Mouse (Mus musculus): Measurements from ENCODE around the gene Morf4l1. TPM values are rescaled to one million over a fixed set of nuclear protein-coding genes. Genes with fewer than 3 reads are reported as not detected.
"Not testable (repeated sequence)": the region's sequence is repeated elsewhere in the genome, so short reads cannot be mapped to it uniquely, and the experiment has no call there.

Gene Morf4l1
- polyA plus RNA-seq, 1 experiment: 448 TPM

- no peak for DNase-seq (ENCODE audit: extremely low spot score in 1 of 2, low spot score in 1 of 2)
These were observed 730 bp upstream of the Morf4l1 start for GRCm38 (mm10) chr9:90115308-90115700.

GRCm38 (mm10) chr9:90113651-90114566 is 665 bp downstream of the Morf4l1 start:
- peak; percentile 79 to 92 for DNase-seq (ENCODE audit: extremely low spot score in 1 of 2, low spot score in 1 of 2)

DNA sequence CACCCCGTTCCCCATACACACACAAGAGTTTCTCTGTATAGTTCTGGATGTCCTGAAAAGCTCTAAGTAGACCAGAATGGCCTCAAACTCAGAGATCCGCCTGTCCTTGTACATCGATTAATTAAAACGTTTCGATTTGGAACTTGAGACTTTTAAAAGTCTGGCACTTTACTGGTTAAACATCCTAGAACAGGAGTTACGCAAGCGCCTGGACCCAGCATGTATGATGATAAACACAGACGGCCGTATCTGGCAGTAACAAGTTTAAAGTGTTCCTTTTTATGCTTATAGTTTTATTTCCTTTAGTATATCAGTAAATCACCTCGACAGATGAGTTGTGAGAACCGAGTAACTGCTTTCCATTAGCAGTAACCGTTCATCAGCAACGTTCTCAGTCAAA is 1.4 kb downstream of the Morf4l1 start:
- DNase-seq (ENCODE audit: extremely low spot score in 1 of 2, low spot score in 1 of 2): no peak

DNA sequence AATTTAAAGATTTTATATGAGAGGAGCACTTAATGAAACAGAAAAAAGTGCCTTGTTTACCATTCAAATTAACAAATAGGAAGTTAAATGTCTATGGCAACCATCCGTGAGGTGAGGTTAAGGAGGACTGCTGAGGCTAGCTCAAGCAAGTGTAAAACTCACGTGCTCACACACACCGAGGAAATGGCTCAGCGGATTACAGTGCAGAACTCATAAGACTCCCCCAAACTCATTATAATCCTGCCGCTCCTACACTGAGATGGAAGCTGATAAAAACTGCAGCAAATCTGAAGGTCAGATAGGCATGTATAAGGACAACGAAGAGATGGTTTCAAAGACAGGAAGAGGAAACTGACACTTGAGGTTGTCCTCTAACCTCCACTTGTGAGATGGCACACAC is 5.2 kb downstream of the Morf4l1 start:
- no peak for DNase-seq (ENCODE audit: extremely low spot score in 1 of 2, low spot score in 1 of 2)

DNA sequence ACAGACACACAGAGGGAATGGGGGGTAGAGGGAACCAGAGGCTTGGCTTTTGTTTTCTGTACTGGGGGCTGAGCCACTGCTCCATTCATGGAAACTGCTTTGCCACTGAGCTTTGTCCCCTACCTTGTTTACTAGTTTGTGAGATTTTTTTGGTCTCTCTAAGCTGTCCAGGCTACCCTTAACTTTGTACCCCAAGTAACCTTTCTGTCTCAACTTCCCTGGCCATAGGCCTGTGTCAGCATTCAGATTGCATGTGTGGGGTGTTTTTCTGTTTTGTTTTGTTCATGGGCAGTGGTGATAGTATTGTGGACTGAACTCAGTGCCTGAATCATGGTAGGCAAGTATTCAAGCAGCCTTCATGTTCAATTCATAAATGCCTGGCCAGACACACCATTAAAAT is 6.3 kb downstream of the Morf4l1 start:
- no peak for DNase-seq (ENCODE audit: extremely low spot score in 1 of 2, low spot score in 1 of 2)

DNA sequence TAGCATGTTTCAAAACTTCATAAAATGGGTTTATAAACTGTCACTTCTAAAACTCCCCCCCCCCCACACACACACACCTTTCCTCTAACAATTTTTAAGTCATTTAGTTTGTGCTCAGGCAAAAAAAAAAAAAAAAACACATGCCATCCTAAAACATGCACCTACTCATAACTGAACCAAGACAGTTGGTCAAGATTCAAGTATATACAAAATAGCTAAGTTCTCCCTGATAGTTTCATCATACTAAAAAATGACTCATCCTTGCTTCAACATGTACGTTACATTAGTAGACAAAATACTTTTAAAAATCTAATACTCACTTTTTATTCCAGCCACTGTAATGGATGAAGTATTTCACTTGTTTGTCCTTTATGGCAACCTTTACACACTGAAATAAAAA is 7.7 kb downstream of the Morf4l1 start:
- no peak for DNase-seq (ENCODE audit: extremely low spot score in 1 of 2, low spot score in 1 of 2)

DNA sequence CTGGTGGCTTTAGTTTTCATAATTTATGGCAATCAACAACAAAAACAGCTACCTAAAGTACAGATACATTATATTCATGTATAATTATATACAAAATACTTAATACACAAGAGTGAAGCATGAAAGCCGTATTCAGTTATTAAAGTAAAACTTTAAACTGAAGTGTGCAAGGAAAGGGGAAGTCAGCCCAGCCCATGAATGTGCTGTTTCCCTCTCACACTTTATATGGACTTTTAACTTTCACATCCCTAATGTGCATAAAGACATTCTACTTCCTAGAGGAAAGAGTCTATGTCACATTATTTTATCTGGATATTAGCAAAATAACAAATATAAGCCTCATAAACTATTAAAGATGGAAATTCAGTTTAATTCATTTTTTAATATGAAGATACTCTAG is 9.1 kb downstream of the Morf4l1 start:
- no peak for DNase-seq (ENCODE audit: extremely low spot score in 1 of 2, low spot score in 1 of 2)

GRCm38 (mm10) chr9:90100760-90101159 is 13.8 kb downstream of the Morf4l1 start:
- no peak for DNase-seq (ENCODE audit: extremely low spot score in 1 of 2, low spot score in 1 of 2)

GRCm38 (mm10) chr9:90098934-90099333 is 15.6 kb downstream of the Morf4l1 start:
- DNase-seq (ENCODE audit: extremely low spot score in 1 of 2, low spot score in 1 of 2): no peak

GRCm38 (mm10) chr9:90089339-90090104 is 25.1 kb downstream of the Morf4l1 start:
- no peak for DNase-seq (ENCODE audit: extremely low spot score in 1 of 2, low spot score in 1 of 2)

DNA sequence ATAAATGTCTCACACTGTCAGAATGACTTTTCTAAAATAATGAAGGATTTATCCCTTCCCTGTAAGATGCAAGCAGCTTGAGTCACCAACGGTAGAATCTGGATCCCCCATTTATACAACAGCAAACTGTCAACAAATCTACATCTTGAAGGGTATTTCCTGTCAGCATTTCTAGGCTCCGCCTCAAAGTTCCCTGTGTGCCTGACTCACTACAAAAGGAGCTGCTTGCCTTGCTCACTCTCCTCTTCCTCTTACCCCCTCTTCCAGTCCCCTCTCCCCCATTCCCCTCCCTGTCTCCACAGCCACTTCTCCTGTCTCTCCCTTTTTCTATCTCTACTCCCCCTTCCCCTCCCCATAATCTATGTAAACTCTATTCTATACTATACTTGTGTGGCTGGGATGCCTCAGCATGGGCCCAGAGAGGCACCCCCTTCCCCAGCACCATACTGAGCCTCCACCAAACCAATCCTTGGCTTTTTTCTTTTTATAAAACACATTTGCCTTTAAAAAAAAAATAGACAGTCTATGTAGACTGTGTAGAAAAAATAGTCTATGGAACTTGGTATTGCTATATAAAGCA is 26.6 kb downstream of the Morf4l1 start:
- DNase-seq (ENCODE audit: extremely low spot score in 1 of 2, low spot score in 1 of 2): no peak

DNA sequence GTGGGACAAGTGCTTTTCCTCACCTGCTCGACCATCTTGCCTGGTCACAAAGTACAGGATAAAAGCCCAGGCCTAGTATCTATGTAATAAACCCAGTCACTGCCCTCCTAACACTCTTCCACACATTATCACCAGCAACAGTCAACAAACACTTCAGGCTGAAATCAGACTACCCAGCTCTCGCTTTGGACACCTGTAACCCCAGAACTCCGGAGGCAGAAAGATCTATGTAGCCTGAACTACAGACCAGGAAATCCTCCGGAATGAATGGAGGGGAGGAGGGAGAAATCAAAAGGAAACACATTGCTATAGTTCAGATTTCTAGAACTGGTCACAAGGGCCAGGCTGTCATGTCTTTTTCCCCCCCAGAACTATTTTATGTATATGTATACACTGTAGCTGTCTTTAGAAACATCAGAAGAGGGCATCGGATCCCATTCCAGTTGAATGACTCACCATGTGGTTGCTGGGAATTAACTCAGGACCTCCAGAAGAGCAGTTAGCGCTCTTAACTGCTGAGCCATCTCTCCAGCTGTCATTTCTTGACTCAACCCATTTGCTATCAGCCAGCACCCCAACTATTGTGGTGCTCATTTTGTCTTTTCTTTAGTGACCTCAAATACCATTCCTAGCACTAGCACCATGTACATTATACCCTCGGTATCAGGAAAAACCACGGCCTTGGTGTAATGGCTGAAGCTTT is 29.7 kb downstream of the Morf4l1 start:
- no peak for DNase-seq (ENCODE audit: extremely low spot score in 1 of 2, low spot score in 1 of 2)

DNA sequence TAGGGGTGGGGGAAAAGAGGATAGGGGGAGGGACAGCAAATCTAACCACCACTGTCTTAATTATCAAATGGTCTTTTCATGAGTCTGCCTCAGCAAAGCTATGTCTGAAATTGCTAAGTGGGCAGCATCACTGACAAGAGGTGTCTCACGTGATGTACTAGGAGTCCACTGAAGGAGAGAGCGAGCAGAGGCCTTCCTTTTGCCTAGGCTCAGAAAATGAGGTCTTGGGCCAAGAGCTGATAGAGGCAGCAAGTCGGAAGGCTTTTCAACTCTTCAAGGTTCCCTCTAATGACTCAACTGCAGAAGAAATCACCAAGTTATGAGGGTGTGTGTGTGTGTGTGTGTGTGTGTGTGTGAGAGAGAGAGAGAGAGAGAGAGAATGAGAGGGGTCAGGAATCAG is 30.4 kb downstream of the Morf4l1 start:
- DNase-seq (ENCODE audit: extremely low spot score in 1 of 2, low spot score in 1 of 2): no peak

DNA sequence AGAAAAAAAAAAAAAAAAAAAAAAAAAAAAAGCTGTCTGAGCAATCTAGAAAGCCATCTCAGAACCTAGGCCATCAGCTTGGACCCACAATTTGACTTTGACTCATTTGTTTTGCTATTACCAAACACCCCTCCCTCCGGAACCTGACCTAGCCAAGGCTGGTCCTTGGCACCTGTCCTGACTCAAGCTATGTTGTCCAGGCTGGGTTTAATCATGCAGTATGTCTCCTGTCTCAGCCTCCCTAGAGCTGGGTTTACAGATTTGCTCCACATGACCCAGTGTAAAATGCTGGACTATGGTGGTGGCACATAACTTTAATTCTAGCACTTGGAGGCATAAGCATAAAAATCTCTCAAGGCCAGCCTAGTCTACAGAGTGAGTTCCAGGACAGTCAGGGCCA is 31.6 kb downstream of the Morf4l1 start:
- no peak for DNase-seq (ENCODE audit: extremely low spot score in 1 of 2, low spot score in 1 of 2)

DNA sequence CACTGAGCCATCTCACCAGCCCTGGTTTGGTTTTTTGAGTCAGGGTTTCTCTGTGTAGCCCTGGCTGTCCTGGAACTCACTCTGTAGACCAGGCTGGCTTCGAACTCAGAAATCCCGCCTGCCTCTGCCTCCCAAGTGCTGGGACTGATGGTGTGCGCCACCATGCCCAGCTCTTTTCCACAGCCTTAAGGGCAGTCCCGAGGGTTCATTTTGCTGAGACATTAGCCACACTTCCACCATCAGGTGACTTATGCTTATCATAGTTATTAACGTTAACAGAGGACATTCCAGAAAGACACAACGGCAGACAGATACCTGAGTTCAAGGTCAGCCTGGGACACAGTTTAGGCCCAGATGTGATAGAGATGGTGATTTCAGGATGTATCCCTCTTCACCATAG is 32.6 kb downstream of the Morf4l1 start:
- not testable (repeated sequence) for DNase-seq (ENCODE audit: extremely low spot score in 1 of 2, low spot score in 1 of 2)

- peak in 1 of 2 experiments; percentile 79 for DNase-seq (ENCODE audit: extremely low spot score in 1 of 2, low spot score in 1 of 2)
These were observed 37.6 kb downstream of the Morf4l1 start for GRCm38 (mm10) chr9:90076849-90077461.

GRCm38 (mm10) chr9:90076131-90076530 is 38.4 kb downstream of the Morf4l1 start:
- no peak for DNase-seq (ENCODE audit: extremely low spot score in 1 of 2, low spot score in 1 of 2)

GRCm38 (mm10) chr9:90075336-90075735 is 39.2 kb downstream of the Morf4l1 start:
- DNase-seq (ENCODE audit: extremely low spot score in 1 of 2, low spot score in 1 of 2): no peak

DNA sequence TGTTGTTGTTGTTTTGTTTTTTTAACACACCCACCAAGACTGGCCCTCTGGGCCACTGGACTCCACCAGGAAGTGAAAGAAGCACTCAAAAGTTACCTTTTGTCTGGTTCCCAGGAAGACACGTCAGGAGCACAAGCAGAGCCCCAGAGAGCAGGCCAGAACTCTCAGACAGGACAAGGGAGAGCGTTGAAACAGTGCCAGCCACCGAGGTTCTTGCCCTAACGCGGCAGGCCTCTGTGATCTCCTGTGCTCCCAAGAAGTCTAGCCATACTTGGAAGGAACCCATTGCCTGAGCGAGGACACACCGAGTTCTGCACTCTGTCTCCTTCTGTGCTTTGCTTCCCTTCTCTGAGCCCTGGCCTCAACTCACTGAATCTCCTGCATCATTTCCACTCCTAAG is 44.4 kb downstream of the Morf4l1 start:
- DNase-seq (ENCODE audit: extremely low spot score in 1 of 2, low spot score in 1 of 2): no peak

DNA sequence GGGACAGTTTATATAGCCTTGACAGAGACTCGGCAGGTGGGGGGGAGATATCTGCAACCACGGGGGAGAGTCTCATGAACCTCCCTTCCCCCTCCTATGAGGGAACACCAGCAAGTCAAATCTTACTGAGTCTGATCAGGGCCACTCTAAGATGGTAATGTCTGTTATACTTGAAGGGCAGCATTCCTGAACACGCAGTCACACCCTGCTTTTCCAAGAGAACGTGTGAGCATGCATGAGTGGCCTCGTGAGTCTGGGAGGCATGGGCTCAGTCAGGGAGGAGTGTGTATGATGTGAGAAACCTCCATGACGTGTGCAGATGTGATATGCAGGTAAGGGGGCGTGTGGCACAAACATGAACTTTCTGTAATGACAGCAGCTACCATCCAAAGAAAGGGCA is 45.1 kb downstream of the Morf4l1 start:
- no peak for DNase-seq (ENCODE audit: extremely low spot score in 1 of 2, low spot score in 1 of 2)

Data from frontal cortex, adult 2 months (tissue).